ENCODE assay signal across 19 mouse cellular contexts in genomic region chr13:47187836-47188235, GRCm38 (mm10).
"Had no signal": no experiment of that assay in that cellular context is flagged by ENCODE, and none has a peak within 500 bp of the region (broad histone marks: within the 10 kb centered on the region; RNA-seq: fewer than 3 reads in every experiment).

No protein-coding gene starts in this region.

- H3K27me3 ChIP-seq: stomach, embryonic 15.5 days had no signal

- DNase-seq: lung, adult 18-20 months; lung, embryonic 14.5 days; lung, postnatal 10 days; lung, postnatal 4 days; midbrain, embryonic 14.5 days; retina, postnatal 1 day; right cerebral cortex, postnatal 14 days; thymus, adult 18-20 months; thymus, postnatal 14 days; thymus, postnatal 36 days had no signal

- H3K4me3 ChIP-seq: midbrain, embryonic 10.5 days; midbrain, embryonic 12.5 days; myocyte; neural tube, embryonic 13.5 days; neural tube, embryonic 15.5 days; stomach, embryonic 15.5 days had no signal

- H3K4me1 ChIP-seq: midbrain, embryonic 12.5 days; neural tube, embryonic 13.5 days; neural tube, embryonic 15.5 days had no signal

- H3K4me2 ChIP-seq: lung, embryonic 14.5 days; midbrain, embryonic 12.5 days; neural tube, embryonic 13.5 days; neural tube, embryonic 15.5 days; stomach, embryonic 15.5 days had no signal

- H3K36me3 ChIP-seq: midbrain, embryonic 10.5 days; midbrain, embryonic 12.5 days; neural tube, embryonic 13.5 days; neural tube, embryonic 15.5 days; stomach, embryonic 15.5 days had no signal

- H3K9me3 ChIP-seq: midbrain, embryonic 10.5 days; midbrain, embryonic 12.5 days; neural tube, embryonic 13.5 days; neural tube, embryonic 15.5 days; stomach, embryonic 15.5 days had no signal

- H3K9ac ChIP-seq: liver, embryonic 14.5 days; lung, embryonic 14.5 days; midbrain, embryonic 12.5 days; neural tube, embryonic 13.5 days; neural tube, embryonic 15.5 days; stomach, embryonic 15.5 days had no signal

- H3K27ac ChIP-seq: liver, embryonic 14.5 days; midbrain, embryonic 10.5 days; midbrain, embryonic 12.5 days; neural tube, embryonic 13.5 days; neural tube, embryonic 15.5 days; stomach, embryonic 15.5 days; stomach, postnatal 0 days had no signal

- ATAC-seq: midbrain, embryonic 16.5 days had no signal
